Mouse (Mus musculus): ENCODE measurements at regions not wholly inside any gene's neighbourhood (a gene's known extent, or its start where the extent isn't known, plus 50 kb on each side); places are given as distances from the start of the nearest gene placed in this dataset.
A peak's percentile ranks its signal among the peaks of the same experiment; 100 is the strongest.

DNA sequence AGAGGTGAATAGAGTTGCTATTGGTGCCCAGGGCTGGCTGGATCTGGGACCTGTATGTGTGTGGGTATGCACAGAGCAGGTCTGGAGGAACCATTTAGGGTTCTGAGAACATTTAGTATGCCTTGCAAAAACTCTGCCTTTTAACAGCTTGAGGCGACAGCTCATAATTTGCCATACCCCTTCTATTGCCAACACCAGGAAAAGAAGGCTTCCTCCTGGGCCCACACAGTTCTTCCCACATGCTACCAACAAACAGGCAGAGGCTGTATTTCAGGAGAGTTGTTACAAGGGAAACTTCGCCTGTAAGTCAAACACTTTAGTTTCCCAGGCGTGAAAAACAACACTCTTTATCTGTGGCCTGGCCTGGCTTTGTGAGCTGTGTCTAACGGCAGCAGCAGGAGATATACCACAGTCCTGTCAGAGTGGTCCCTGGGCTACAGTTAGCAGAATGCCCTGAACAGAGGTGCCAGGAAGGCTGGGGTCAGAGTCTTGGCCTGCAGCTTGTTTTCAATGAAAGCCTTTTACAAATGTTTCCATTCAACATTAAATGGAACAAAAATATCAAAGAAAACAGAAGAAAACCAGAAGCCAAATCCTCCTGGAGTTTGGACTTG, 225.4 kb downstream of the Dhx35 start:
- DNase-seq (ENCODE audit: low spot score) (peak; percentile 27), ATAC-seq (no peak)
- Histone ChIP-seq H3K9ac (replicated peaks; ENCODE audit: low read length) (no peak overlapping the region), H3K4me1 (ENCODE audit: insufficient read depth, low read length) (no peaks in the 10 kb centered on the region), H3K27me3 (ENCODE audit: insufficient read depth, low read length) (no peaks in the 10 kb centered on the region), H3K36me3 (ENCODE audit: insufficient read depth, low read length) (no peaks in the 10 kb centered on the region), H3K9me3 (ENCODE audit: low read length) (no peaks in the 10 kb centered on the region), H3K4me2 (ENCODE audit: low read depth, low read length) (no peak overlapping the region), H3K4me3 (ENCODE audit: low read length) (no peak overlapping the region), H3K27ac (no peak overlapping the region)
- 40% methylated on average over 4 of the region's 4 CpGs for WGBS
- TF ChIP-seq CTCF (IDR thresholded peaks at IDR 0.05; ENCODE audit: low read depth) = no peak

DNA sequence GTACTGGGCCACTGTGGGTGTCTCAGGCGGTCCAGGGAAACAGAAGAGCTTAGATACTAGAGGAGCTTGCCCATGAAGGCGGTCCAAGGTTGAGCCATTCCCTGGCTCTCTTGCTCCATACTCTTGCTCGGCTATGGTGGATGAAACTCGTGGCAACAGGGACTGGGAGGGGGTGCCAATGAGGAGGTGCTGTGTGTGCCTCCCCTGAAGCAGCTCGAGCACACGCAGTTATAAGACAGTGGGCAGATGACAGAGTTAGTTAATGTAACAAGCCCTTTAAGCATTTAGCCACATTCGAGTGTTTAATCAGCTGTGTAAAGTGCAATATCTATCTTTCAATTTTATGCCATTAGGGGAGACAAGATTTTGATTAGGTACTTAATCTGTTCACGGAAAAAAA, 237.5 kb downstream of the Dhx35 start:
- H3K4me1 ChIP-seq (ENCODE audit: insufficient read depth, low read length) = no peaks in the 10 kb centered on the region
- no peaks in the 10 kb centered on the region for H3K36me3 ChIP-seq (ENCODE audit: insufficient read depth, low read length)
- H3K9ac ChIP-seq (replicated peaks; ENCODE audit: low read length) = no peak overlapping the region
- no peak overlapping the region for H3K4me2 ChIP-seq (ENCODE audit: low read depth, low read length)
- ATAC-seq = no peak
- WGBS = 56% methylated on average over 8 of the region's 8 CpGs
- DNase-seq (ENCODE audit: low spot score) = peak; percentile 8
- no peak overlapping the region for H3K27ac ChIP-seq
- H3K9me3 ChIP-seq (ENCODE audit: low read length) = no peaks in the 10 kb centered on the region
- TF ChIP-seq CTCF (IDR thresholded peaks at IDR 0.05; ENCODE audit: low read depth) = no peak
- no peaks in the 10 kb centered on the region for H3K27me3 ChIP-seq (ENCODE audit: insufficient read depth, low read length)
- no peak overlapping the region for H3K4me3 ChIP-seq (ENCODE audit: low read length)

GRCm38 (mm10) chr2:159039916-159040315, 245.3 kb downstream of the Dhx35 start:
- Histone ChIP-seq H3K4me1 (ENCODE audit: insufficient read depth, low read length) (no peaks in the 10 kb centered on the region), H3K9me3 (ENCODE audit: low read length) (no peaks in the 10 kb centered on the region), H3K27ac (no peak overlapping the region), H3K36me3 (ENCODE audit: insufficient read depth, low read length) (no peaks in the 10 kb centered on the region), H3K9ac (replicated peaks; ENCODE audit: low read length) (no peak overlapping the region), H3K4me2 (ENCODE audit: low read depth, low read length) (no peak overlapping the region), H3K4me3 (ENCODE audit: low read length) (no peak overlapping the region), H3K27me3 (ENCODE audit: insufficient read depth, low read length) (no peaks in the 10 kb centered on the region)
- DNase-seq (ENCODE audit: low spot score) (no peak), ATAC-seq (no peak)
- 51% methylated on average over 4 of the region's 4 CpGs for WGBS
- TF ChIP-seq CTCF (IDR thresholded peaks at IDR 0.05; ENCODE audit: low read depth) = no peak

GRCm38 (mm10) chr2:159053534-159053933, 258.9 kb downstream of the Dhx35 start:
- TF ChIP-seq CTCF (IDR thresholded peaks at IDR 0.05; ENCODE audit: low read depth) = no peak
- 69% methylated on average over 10 of the region's 10 CpGs for WGBS
- H3K27me3 ChIP-seq (ENCODE audit: insufficient read depth, low read length) = peaks cover 21% of the 10 kb centered on the region
- no peak overlapping the region for H3K27ac ChIP-seq
- no peaks in the 10 kb centered on the region for H3K36me3 ChIP-seq (ENCODE audit: insufficient read depth, low read length)
- no peak overlapping the region for H3K4me3 ChIP-seq (ENCODE audit: low read length)
- ATAC-seq = no peak
- DNase-seq (ENCODE audit: low spot score) = no peak
- no peaks in the 10 kb centered on the region for H3K4me1 ChIP-seq (ENCODE audit: insufficient read depth, low read length)
- no peak overlapping the region for H3K4me2 ChIP-seq (ENCODE audit: low read depth, low read length)
- H3K9ac ChIP-seq (replicated peaks; ENCODE audit: low read length) = no peak overlapping the region
- no peaks in the 10 kb centered on the region for H3K9me3 ChIP-seq (ENCODE audit: low read length)

GRCm38 (mm10) chr2:159053936-159054335, 259.3 kb downstream of the Dhx35 start:
- Histone ChIP-seq H3K9ac (replicated peaks; ENCODE audit: low read length) (no peak overlapping the region), H3K27me3 (ENCODE audit: insufficient read depth, low read length) (peaks cover 18% of the 10 kb centered on the region; the same call in 1 of the 2 replicates), H3K9me3 (ENCODE audit: low read length) (no peaks in the 10 kb centered on the region), H3K4me2 (ENCODE audit: low read depth, low read length) (no peak overlapping the region), H3K36me3 (ENCODE audit: insufficient read depth, low read length) (no peaks in the 10 kb centered on the region), H3K4me3 (ENCODE audit: low read length) (no peak overlapping the region), H3K4me1 (ENCODE audit: insufficient read depth, low read length) (no peaks in the 10 kb centered on the region), H3K27ac (no peak overlapping the region)
- 68% methylated on average over 4 of the region's 4 CpGs for WGBS
- TF ChIP-seq CTCF (IDR thresholded peaks at IDR 0.05; ENCODE audit: low read depth) = peak; percentile 90
- DNase-seq (ENCODE audit: low spot score) (peak; percentile 67), ATAC-seq (0 out of 2 replicates have a peak, but pooled peaks have one; percentile 58)

DNA sequence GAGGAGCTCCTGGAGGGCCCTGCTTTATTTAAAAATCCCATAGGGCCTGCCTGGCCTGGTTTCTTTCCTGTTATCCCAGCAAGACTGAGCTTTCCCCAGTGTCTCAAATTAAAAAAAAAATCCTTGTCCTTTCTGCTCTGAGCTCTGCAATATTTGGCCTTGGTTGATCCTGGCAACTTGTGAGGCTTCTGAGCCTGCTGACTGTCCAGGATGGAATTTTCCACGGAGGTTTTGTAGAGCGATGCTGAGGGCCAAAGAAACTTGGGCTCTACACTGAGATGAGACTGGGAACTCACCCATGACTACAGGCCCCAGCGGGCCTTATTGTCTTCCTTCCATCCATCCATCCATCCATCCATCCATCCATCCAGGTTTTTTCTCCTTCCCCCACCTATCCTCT, 259.8 kb downstream of the Dhx35 start:
- peaks cover 18% of the 10 kb centered on the region; the same call in 1 of the 2 replicates for H3K27me3 ChIP-seq (ENCODE audit: insufficient read depth, low read length)
- no peaks in the 10 kb centered on the region for H3K36me3 ChIP-seq (ENCODE audit: insufficient read depth, low read length)
- H3K9me3 ChIP-seq (ENCODE audit: low read length) = no peaks in the 10 kb centered on the region
- DNase-seq (ENCODE audit: low spot score) (no peak), ATAC-seq (no peak)
- H3K4me2 ChIP-seq (ENCODE audit: low read depth, low read length) = no peak overlapping the region
- no peak for TF ChIP-seq CTCF (IDR thresholded peaks at IDR 0.05; ENCODE audit: low read depth)
- H3K9ac ChIP-seq (replicated peaks; ENCODE audit: low read length) = no peak overlapping the region
- H3K4me1 ChIP-seq (ENCODE audit: insufficient read depth, low read length) = no peaks in the 10 kb centered on the region
- no peak overlapping the region for H3K4me3 ChIP-seq (ENCODE audit: low read length)
- WGBS = 89% methylated on average over 3 of the region's 3 CpGs
- H3K27ac ChIP-seq = no peak overlapping the region

- DNase-seq (ENCODE audit: low spot score) = no peak
- H3K4me3 ChIP-seq (ENCODE audit: low read length) = no peak overlapping the region
These were observed 261.2 kb downstream of the Dhx35 start for GRCm38 (mm10) chr2:159055780-159056179.

More at GRCm38 (mm10) chr2:159055780-159056179, 261.2 kb downstream of the Dhx35 start:
- H3K9me3 ChIP-seq (ENCODE audit: low read length) = no peaks in the 10 kb centered on the region
- 62% methylated on average over 6 of the region's 6 CpGs for WGBS
- ATAC-seq = no peak
- H3K4me2 ChIP-seq (ENCODE audit: low read depth, low read length) = no peak overlapping the region
- H3K4me1 ChIP-seq (ENCODE audit: insufficient read depth, low read length) = no peaks in the 10 kb centered on the region
- no peak overlapping the region for H3K9ac ChIP-seq (replicated peaks; ENCODE audit: low read length)
- H3K36me3 ChIP-seq (ENCODE audit: insufficient read depth, low read length) = no peaks in the 10 kb centered on the region
- peaks cover 18% of the 10 kb centered on the region; the same call in 1 of the 2 replicates for H3K27me3 ChIP-seq (ENCODE audit: insufficient read depth, low read length)
- no peak for TF ChIP-seq CTCF (IDR thresholded peaks at IDR 0.05; ENCODE audit: low read depth)
- no peak overlapping the region for H3K27ac ChIP-seq
